Mouse (Mus musculus): Measurements from ENCODE around the gene Pla2g7.
"Not testable (repeated sequence)": the region's sequence is repeated elsewhere in the genome, so short reads cannot be mapped to it uniquely, and the experiment has no call there.

The Pla2g7 gene

DNA sequence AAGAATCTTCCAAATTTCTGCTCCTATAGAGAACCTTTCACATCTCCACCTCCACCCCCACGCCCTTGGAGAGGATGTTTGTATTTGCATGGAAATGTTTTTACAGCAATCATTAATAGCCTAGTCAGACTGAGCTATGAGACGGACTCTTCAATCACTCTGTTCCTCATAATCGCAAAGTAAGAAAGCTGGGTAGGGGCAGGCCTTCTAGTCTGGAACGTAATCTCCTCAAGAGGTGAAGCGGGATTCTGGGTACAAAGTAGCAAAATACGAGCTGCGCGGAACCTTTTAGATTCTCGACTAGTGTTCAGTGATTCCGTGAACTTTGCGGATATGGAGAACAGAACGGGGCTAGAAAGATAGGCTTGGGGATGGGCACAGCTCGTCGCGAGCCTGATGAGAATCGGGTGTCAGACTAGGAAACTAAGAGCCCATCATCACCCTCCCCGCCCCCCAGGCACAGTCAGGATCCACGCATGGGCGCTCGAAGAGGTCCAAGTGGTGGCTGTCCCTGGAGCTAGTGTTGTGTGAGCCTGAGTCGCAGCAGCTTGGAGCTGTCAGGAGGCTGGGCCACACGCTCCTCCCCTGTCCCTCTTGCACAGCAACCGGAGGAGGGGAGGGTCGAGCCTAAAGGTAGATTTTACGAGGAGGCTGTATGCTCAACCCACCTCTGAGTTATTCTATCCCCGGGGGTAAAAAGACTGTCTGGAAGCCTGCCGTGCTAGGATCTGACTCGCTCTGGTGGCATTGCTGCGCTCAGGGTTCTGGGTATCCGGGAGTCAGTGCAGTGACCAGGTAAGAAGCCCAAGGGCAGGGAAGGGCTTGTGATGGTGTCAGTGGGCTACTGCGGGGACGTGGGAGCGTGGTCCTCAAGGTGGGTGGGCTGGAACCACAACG lies at the start of gene Pla2g7:
Pla2g7 (plus strand) TSS at position 107 of the 897 bp plus-strand sequence.
- peak; percentile 49 for DNase-seq (ENCODE audit: low read depth, low spot score)

GRCm38 (mm10) chr17:43518644-43519409 lies 49.1 kb upstream of the Pla2g7 start:
- peak; percentile 77 for DNase-seq (ENCODE audit: low read depth, low spot score)

DNA sequence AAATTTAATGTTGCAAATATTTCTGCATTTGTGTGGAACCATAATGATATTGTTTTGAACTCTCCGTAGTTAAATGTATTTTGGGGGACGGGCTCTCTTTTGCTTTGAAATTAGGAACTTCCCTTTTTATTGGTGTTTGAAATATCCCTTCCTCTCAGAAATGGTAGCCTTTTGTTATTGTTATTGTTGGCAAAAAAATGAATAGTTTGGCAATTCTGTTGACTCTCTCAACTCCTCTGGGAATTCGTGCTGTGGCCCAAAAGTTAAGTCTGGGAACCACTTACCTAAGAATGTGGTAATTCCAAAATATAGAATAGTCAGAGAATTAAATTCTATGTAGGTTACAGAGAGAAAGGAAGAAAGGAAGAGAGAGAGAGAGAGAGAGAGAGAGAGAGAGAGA lies 47.7 kb upstream of the Pla2g7 start:
- DNase-seq (ENCODE audit: low read depth, low spot score): no peak

DNA sequence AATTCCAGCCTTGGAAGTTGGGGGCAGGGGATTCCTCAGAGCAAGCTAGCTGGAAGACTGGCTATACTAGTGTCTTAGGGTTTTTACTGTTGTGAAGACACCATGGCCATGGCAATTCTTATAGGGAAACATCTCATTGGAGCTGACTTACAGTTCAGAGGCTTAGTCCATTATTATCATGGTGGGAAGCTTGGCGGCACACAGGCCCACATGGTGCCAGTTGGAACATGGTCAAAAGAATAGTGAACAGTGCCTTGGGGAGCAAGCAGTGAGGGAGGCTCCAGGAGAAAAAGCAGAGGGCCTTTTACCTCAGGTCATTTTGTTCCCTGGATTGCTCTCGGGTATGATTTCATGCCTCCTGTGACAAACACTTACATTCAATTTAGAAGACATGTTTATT lies 37.4 kb upstream of the Pla2g7 start:
- no peak for DNase-seq (ENCODE audit: low read depth, low spot score)

GRCm38 (mm10) chr17:43531192-43531591 lies 36.7 kb upstream of the Pla2g7 start:
- no peak for DNase-seq (ENCODE audit: low read depth, low spot score)

- peak; percentile 46 for DNase-seq (ENCODE audit: low read depth, low spot score)
Observed at GRCm38 (mm10) chr17:43534362-43535222, 33.3 kb upstream of the Pla2g7 start.

- not testable (repeated sequence) for DNase-seq (ENCODE audit: low read depth, low spot score)
Observed at GRCm38 (mm10) chr17:43536841-43537240, 31.1 kb upstream of the Pla2g7 start.

DNA sequence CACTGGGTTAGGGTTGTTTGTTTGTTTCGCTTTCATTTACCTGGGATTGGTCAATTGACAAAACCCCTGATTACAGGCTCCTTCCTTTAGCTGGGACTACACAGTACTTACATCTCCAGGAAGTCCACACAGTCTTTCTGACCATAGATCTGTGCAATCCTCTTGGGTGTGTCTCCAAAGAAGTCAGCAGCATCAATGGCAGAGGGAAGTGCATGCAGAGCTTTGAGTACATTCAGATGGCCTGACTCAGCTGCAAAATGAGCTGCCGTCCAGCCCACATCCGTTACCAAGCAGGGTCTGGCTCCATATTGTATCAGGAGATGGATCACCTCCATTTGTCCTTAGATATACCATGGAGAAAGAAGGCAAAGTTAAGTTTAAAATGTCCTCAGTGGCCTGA lies 29.1 kb upstream of the Pla2g7 start:
- DNase-seq (ENCODE audit: low read depth, low spot score): no peak

DNA sequence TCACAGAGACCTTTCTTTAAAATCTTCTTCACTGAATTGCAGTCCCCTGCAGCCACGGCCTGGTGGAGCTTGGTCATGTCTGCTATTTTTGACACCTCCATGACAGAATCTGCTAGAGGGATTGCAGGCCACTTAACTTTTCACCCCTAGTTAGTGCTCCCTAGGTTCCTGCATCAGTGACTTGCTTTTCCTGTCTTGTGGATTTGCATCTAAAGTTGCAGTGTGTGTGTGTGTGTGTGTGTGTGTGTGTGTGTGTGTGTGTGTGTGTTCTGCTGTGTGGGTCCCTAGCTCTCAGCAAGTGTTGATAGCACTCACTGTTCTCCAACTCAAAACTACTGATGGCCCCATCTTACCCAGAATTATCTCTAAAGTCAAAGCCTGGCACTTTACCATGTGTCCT lies 24.4 kb upstream of the Pla2g7 start, which contains the start of gene Ankrd66:
Ankrd66 (minus strand) TSS at position 101 of the 400 bp plus-strand sequence.
- DNase-seq (ENCODE audit: low read depth, low spot score): no peak

DNA sequence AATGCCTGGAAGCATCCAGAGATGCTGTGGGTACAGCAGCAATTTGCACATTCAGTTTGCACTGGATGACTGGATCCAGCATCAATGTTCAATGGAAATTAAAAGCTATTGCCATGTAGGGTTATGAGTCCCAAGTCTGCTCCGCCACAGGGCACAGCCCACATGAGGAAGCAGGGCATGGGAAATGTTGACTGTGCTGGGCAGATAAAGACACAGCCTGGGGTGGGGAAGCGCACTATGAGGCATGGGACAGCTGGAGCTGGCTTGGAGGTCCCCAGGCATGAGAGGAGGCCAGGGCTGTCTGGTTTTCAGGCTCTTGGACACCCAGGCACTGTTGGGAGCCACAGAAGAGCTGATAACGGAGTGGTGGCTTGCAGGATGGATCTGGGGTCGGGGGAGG lies 23.9 kb upstream of the Pla2g7 start:
- DNase-seq (ENCODE audit: low read depth, low spot score): no peak

DNA sequence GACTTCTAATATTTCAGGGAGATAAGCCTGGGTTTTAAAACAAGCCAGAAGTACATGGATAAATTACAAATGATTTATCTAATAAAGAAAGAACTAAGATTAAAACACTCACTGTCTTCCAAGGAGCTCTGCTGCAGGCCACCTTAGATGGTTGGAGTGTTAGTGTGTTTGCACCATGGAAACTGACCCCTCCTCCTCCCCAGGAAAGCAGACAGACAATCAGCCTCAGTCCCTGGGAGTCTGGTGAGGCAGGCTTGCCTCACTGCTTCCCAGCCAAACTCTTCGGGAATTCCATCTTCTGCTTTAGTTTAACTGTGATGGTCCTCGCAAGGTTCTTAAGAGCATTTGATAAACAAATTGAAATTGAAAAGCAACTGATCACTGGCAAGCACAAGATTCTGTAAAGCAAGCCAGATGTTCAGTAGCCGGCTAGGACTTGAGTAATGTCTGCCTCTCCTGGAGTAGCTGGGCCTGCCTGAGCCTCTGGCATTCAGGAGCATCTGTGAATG lies 16.7 kb upstream of the Pla2g7 start:
- no peak for DNase-seq (ENCODE audit: low read depth, low spot score)

DNA sequence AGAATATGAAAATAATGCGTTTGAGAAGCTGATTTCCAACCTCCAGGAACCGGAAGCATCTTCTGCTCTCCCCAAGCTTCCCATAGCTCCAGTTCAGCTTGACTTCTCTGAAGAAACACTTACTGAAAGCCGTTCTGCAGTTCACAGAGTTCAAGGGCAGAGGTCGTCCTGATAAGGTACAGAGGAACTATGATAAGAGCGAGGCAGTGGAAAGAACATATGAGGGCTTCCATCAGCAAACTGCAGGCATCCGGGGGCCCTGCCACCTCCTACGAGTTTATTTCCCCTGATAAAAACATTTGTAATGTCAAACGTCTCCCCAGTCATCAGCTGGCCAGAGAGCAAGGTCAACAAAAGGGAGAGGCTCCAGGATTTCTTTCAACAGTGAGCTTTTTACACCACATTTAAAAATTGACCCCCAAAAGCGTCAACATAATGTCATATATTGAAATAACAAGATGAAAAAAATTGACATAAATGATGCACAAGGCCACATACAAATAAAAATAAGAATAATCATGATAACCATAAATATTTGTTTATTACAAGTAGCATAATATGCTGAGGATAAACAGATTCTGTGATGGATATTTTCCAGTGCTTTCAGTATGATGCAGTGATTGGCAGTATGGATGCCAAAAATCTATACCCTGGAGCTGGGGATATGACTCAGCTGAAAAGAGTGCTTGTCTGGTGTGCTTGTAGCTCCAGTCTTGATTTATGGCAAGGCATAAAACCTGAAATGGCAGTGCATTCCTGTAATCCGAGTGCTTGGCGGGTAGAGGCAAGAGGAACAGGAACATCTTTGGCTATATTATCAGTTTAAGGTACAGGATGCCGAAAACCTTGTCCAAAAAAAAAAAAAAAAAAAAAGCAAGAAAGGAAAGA lies 13.1 kb upstream of the Pla2g7 start:
- DNase-seq (ENCODE audit: low read depth, low spot score): no peak

DNA sequence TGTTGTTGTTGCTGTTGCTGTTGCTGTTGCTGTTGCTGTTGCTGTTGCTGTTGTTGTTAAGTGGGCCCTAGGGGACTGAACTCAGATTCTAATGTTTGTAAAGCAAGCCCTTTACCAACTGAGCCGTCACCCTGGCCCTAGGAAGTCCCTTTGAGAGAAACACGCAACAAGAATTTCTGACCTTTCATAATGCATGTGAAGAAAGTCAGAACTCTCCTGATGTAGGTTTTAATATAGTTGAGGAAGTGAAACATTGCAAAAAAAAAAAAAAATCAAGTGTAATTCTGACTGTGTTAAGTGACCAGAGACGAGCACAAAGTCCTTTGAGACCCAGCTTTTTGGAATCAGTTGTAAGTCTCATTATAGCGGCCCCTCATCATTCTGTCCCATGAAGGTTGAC lies 10.8 kb upstream of the Pla2g7 start:
- no peak for DNase-seq (ENCODE audit: low read depth, low spot score)

DNA sequence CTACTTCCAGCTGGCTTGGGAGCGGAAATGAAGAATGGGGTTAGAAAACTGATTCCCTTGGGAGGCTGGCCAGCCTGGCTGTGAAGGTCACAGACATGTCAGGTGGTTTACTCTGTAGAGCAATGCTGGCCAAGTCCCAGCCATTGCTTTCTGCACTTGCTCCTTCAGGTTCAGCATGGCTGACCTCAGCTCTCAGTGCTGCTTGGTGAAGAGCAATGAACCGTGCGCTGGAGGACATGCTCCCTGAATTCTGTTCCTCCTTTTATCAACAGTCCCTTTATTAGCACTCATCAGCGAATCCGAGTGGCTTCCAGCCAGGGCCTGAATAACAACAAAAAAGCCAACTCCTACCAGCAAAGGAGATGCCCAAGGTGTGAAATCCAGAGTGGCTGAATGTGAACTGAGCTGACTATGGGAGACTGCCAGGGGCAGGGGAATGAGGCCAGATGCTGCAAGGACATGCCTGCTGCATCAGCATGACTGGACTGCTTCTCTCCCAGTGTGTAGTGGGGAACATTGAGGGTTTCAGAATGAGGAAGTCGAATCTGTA lies 10.3 kb upstream of the Pla2g7 start:
- DNase-seq (ENCODE audit: low read depth, low spot score): no peak

DNA sequence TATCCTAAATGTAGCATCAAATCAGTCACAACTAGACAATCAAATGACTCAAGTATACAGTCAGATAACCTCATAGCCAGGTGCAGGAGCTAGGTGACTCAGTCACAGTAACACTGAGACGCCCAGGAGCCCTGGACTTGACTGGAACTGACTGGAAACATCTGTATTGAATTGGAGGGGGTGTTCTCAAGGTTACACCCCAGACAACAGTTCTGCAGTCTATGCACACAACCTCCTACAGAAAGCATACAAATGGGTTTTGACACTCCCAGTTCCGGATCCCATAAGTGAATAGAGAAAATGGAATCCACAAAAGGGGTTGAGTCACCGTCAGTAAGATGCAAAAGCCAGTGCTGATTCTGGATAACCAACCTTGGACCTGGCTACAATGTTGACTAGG lies 9.2 kb upstream of the Pla2g7 start:
- no peak for DNase-seq (ENCODE audit: low read depth, low spot score)

DNA sequence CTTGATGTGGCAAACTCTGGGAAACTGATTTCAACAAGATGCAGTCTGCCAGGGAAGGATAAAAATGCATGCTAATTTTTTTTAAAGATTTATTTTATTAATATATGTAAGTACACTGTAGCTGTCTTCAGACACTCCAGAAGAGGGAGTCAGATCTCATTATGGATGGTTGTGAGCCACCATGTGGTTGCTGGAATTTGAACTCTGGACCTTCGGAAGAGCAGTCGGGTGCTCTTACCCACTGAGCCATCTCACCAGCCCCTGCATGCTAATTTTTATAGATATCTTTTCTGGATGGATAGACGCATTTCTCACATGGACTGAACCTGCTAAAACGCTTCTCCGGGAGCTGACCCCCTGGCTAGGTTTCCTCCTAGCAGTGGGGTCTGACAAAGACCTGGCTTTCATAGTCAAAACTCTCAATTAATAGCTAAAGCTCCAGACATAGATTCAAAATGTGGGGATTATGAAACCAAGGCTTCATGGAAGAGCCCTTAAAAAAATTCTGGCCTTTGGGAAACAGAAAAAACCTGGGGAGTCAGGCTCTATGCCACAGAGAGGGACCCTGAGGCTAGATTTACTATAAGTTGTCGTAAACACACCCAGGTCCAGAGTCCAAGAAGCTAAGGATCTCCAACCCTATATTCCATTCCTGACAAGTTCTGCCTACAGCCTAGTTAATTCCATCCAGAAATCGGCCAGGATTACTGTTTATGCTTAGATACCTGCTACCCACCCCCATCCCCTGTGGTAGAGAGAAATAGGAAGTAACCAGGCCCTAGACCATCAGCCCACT lies 4.5 kb upstream of the Pla2g7 start:
- DNase-seq (ENCODE audit: low read depth, low spot score): no peak

DNA sequence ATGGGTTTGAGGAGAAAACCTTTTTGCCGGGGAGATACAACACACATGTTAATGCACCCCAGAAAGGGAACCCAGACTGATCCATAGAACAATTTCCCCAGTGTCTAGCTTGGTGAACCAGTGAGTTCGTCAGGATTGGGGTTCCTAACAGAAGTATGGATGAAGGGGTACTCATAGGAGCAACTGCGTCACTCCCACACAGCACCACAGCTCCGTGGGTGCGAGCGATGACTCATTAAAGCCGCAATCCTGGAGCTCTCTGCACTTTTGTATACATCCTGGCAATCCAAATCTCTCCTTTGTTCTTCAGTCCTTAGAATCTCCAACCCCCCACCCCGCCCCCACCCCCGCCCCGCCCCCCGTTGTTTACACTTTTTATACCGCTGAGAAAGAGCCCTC lies 306 bp upstream of the Pla2g7 start:
- DNase-seq (ENCODE audit: low read depth, low spot score): no peak

DNA sequence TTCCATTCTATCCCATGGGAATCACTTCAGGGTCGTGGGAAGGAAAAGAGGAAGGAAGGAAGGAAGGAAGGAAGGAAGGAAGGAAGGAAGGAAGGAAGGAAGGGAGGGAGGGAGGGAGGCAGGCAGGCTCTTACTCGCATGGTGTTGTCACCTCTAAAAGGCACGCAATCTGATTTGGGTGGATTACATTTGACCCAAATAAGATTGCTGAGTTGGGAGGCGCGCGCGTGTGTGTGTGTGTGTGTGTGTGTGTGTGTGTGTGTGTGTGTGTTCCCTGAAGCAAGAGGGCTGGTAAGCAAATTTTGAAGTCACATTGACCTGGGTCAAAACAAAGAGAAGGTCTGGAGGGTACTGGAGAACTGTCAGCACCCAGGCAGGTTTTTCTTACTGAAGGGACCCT lies 1.4 kb downstream of the Pla2g7 start:
- no peak for DNase-seq (ENCODE audit: low read depth, low spot score)

DNA sequence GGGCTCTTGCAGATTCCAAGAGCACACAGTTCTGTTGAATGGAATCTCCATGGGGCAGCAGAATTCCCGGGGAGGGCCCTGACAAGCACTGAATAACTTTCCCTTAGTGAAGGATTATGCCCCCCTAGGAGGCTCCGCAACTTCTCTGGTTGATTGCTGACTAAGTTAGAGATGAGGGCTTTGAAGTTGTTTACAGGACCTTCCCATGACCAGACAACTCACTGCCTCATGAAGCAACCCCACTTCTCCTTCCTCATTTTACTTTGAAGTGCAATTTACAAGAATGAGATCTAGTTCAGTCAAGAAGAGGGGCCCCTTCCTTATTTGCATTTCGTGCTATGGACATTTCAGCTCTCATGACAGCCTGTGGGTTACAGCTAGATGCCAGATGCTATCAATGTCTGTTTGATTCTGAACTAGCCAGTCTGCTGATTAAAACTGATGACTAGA lies 5.8 kb downstream of the Pla2g7 start:
- no peak for DNase-seq (ENCODE audit: low read depth, low spot score)

Data from forelimb bud, embryonic 11.5 days (tissue).